Mouse (Mus musculus): ENCODE data around the gene Spaca4. TPM values are rescaled to one million over a fixed set of nuclear protein-coding genes. Genes with fewer than 3 reads are reported as not detected.

Spaca4 gene
- polyA plus RNA-seq, 1 experiment from 2014 or later = not detected

GRCm38 (mm10) chr7:45755703-45756102 is 30.1 kb upstream of the Spaca4 start:
- no peak for ATAC-seq (ENCODE audit: insufficient number of reproducible peaks, insufficient read depth, low FRiP score, low read depth)
- H3K4me2 ChIP-seq (replicated peaks; ENCODE audit: low read depth, low read length) = no peak overlapping the region
- H3K9me3 ChIP-seq (ENCODE audit: control insufficient read depth, low read depth, low read length) = no peaks in the 10 kb centered on the region
- no peak overlapping the region for H3K27ac ChIP-seq (ENCODE audit: low read length)
- no peaks in the 10 kb centered on the region for H3K36me3 ChIP-seq (ENCODE audit: control insufficient read depth, insufficient read depth, low read length)
- H3K27me3 ChIP-seq (ENCODE audit: control insufficient read depth, insufficient read depth, low read length) = no peaks in the 10 kb centered on the region; the same call in 1 of the 2 replicates
- H3K4me3 ChIP-seq (ENCODE audit: low read depth, low read length) = no peak overlapping the region
- H3K4me1 ChIP-seq (ENCODE audit: control insufficient read depth, insufficient read depth, low read length) = no peaks in the 10 kb centered on the region
- H3K9ac ChIP-seq (replicated peaks; ENCODE audit: low read depth, low read length) = no peak overlapping the region
- WGBS = 51% methylated on average over 6 of the region's 6 CpGs

- WGBS = 55% methylated on average over 9 of the region's 9 CpGs
- ATAC-seq (ENCODE audit: insufficient number of reproducible peaks, insufficient read depth, low FRiP score, low read depth) = no peak
- Histone ChIP-seq H3K36me3 (ENCODE audit: control insufficient read depth, insufficient read depth, low read length) (no peaks in the 10 kb centered on the region), H3K27me3 (ENCODE audit: control insufficient read depth, insufficient read depth, low read length) (no peaks in the 10 kb centered on the region), H3K4me3 (ENCODE audit: low read depth, low read length) (no peak overlapping the region), H3K9ac (replicated peaks; ENCODE audit: low read depth, low read length) (no peak overlapping the region), H3K4me1 (ENCODE audit: control insufficient read depth, insufficient read depth, low read length) (peaks cover 12% of the 10 kb centered on the region), H3K27ac (ENCODE audit: low read length) (no peak overlapping the region), H3K4me2 (replicated peaks; ENCODE audit: low read depth, low read length) (no peak overlapping the region), H3K9me3 (ENCODE audit: control insufficient read depth, low read depth, low read length) (no peaks in the 10 kb centered on the region)
These were observed 24.5 kb upstream of the Spaca4 start for GRCm38 (mm10) chr7:45750162-45750561.

GRCm38 (mm10) chr7:45749401-45749800 is 23.8 kb upstream of the Spaca4 start:
- Histone ChIP-seq H3K36me3 (ENCODE audit: control insufficient read depth, insufficient read depth, low read length) (no peaks in the 10 kb centered on the region), H3K9ac (replicated peaks; ENCODE audit: low read depth, low read length) (no peak overlapping the region), H3K27ac (ENCODE audit: low read length) (no peak overlapping the region), H3K4me1 (ENCODE audit: control insufficient read depth, insufficient read depth, low read length) (peaks cover 12% of the 10 kb centered on the region), H3K4me3 (ENCODE audit: low read depth, low read length) (no peak overlapping the region), H3K9me3 (ENCODE audit: control insufficient read depth, low read depth, low read length) (no peaks in the 10 kb centered on the region), H3K4me2 (replicated peaks; ENCODE audit: low read depth, low read length) (no peak overlapping the region), H3K27me3 (ENCODE audit: control insufficient read depth, insufficient read depth, low read length) (no peaks in the 10 kb centered on the region)
- WGBS = 38% methylated on average over 9 of the region's 10 CpGs
- ATAC-seq (ENCODE audit: insufficient number of reproducible peaks, insufficient read depth, low FRiP score, low read depth) = no peak

- ATAC-seq (ENCODE audit: insufficient number of reproducible peaks, insufficient read depth, low FRiP score, low read depth) = no peak
- H3K36me3 ChIP-seq (ENCODE audit: control insufficient read depth, insufficient read depth, low read length) = no peaks in the 10 kb centered on the region
- no peaks in the 10 kb centered on the region for H3K9me3 ChIP-seq (ENCODE audit: control insufficient read depth, low read depth, low read length)
- no peak overlapping the region for H3K4me2 ChIP-seq (replicated peaks; ENCODE audit: low read depth, low read length)
- no peak overlapping the region for H3K4me3 ChIP-seq (ENCODE audit: low read depth, low read length)
- no peaks in the 10 kb centered on the region for H3K27me3 ChIP-seq (ENCODE audit: control insufficient read depth, insufficient read depth, low read length)
- WGBS = 70% methylated on average over 7 of the region's 7 CpGs
- H3K9ac ChIP-seq (replicated peaks; ENCODE audit: low read depth, low read length) = no peak overlapping the region
- H3K4me1 ChIP-seq (ENCODE audit: control insufficient read depth, insufficient read depth, low read length) = peaks cover 12% of the 10 kb centered on the region
- H3K27ac ChIP-seq (ENCODE audit: low read length) = no peak overlapping the region
These were observed 22.5 kb upstream of the Spaca4 start for GRCm38 (mm10) chr7:45748110-45748509.

GRCm38 (mm10) chr7:45747450-45747849 is 21.8 kb upstream of the Spaca4 start:
- Histone ChIP-seq H3K9ac (replicated peaks; ENCODE audit: low read depth, low read length) (no peak overlapping the region), H3K27me3 (ENCODE audit: control insufficient read depth, insufficient read depth, low read length) (no peaks in the 10 kb centered on the region), H3K4me3 (ENCODE audit: low read depth, low read length) (no peak overlapping the region), H3K27ac (ENCODE audit: low read length) (no peak overlapping the region), H3K36me3 (ENCODE audit: control insufficient read depth, insufficient read depth, low read length) (no peaks in the 10 kb centered on the region), H3K4me2 (replicated peaks; ENCODE audit: low read depth, low read length) (no peak overlapping the region), H3K9me3 (ENCODE audit: control insufficient read depth, low read depth, low read length) (no peaks in the 10 kb centered on the region), H3K4me1 (ENCODE audit: control insufficient read depth, insufficient read depth, low read length) (peaks cover 12% of the 10 kb centered on the region)
- no peak for ATAC-seq (ENCODE audit: insufficient number of reproducible peaks, insufficient read depth, low FRiP score, low read depth)
- 79% methylated on average over 5 of the region's 5 CpGs for whole genome bisulfite sequencing

- no peaks in the 10 kb centered on the region for H3K36me3 ChIP-seq (ENCODE audit: control insufficient read depth, insufficient read depth, low read length)
- no peaks in the 10 kb centered on the region for H3K9me3 ChIP-seq (ENCODE audit: control insufficient read depth, low read depth, low read length)
- no peak overlapping the region for H3K9ac ChIP-seq (replicated peaks; ENCODE audit: low read depth, low read length)
- H3K4me3 ChIP-seq (ENCODE audit: low read depth, low read length) = no peak overlapping the region
- no peak for ATAC-seq (ENCODE audit: insufficient number of reproducible peaks, insufficient read depth, low FRiP score, low read depth)
- peaks cover 12% of the 10 kb centered on the region for H3K4me1 ChIP-seq (ENCODE audit: control insufficient read depth, insufficient read depth, low read length)
- WGBS = 66% methylated on average over 6 of the region's 6 CpGs
- no peak overlapping the region for H3K27ac ChIP-seq (ENCODE audit: low read length)
- H3K4me2 ChIP-seq (replicated peaks; ENCODE audit: low read depth, low read length) = no peak overlapping the region
- H3K27me3 ChIP-seq (ENCODE audit: control insufficient read depth, insufficient read depth, low read length) = no peaks in the 10 kb centered on the region
These were observed 20.9 kb upstream of the Spaca4 start for GRCm38 (mm10) chr7:45746518-45746917.

- WGBS = 38% methylated on average over 2 of the region's 2 CpGs
These were observed 18.8 kb upstream of the Spaca4 start for GRCm38 (mm10) chr7:45744387-45744786.

GRCm38 (mm10) chr7:45742338-45742737 is 16.7 kb upstream of the Spaca4 start:
- Histone ChIP-seq H3K27ac (ENCODE audit: low read length) (no peak overlapping the region), H3K4me2 (replicated peaks; ENCODE audit: low read depth, low read length) (peak overlapping the region; percentile 41), H3K27me3 (ENCODE audit: control insufficient read depth, insufficient read depth, low read length) (no peaks in the 10 kb centered on the region), H3K4me1 (ENCODE audit: control insufficient read depth, insufficient read depth, low read length) (no peaks in the 10 kb centered on the region), H3K4me3 (ENCODE audit: low read depth, low read length) (peak overlapping the region; percentile 14), H3K36me3 (ENCODE audit: control insufficient read depth, insufficient read depth, low read length) (no peaks in the 10 kb centered on the region), H3K9ac (replicated peaks; ENCODE audit: low read depth, low read length) (no peak overlapping the region), H3K9me3 (ENCODE audit: control insufficient read depth, low read depth, low read length) (no peaks in the 10 kb centered on the region)
- 43% methylated on average over 19 of the region's 19 CpGs for WGBS
- ATAC-seq (ENCODE audit: insufficient number of reproducible peaks, insufficient read depth, low FRiP score, low read depth) = no peak

More at GRCm38 (mm10) chr7:45744387-45744786, 18.8 kb upstream of the Spaca4 start:
- Histone ChIP-seq H3K9ac (replicated peaks; ENCODE audit: low read depth, low read length) (no peak overlapping the region), H3K9me3 (ENCODE audit: control insufficient read depth, low read depth, low read length) (no peaks in the 10 kb centered on the region), H3K27ac (ENCODE audit: low read length) (no peak overlapping the region), H3K36me3 (ENCODE audit: control insufficient read depth, insufficient read depth, low read length) (no peaks in the 10 kb centered on the region), H3K4me2 (replicated peaks; ENCODE audit: low read depth, low read length) (no peak overlapping the region), H3K4me1 (ENCODE audit: control insufficient read depth, insufficient read depth, low read length) (peaks cover 6% of the 10 kb centered on the region), H3K27me3 (ENCODE audit: control insufficient read depth, insufficient read depth, low read length) (no peaks in the 10 kb centered on the region), H3K4me3 (ENCODE audit: low read depth, low read length) (no peak overlapping the region)
- no peak for ATAC-seq (ENCODE audit: insufficient number of reproducible peaks, insufficient read depth, low FRiP score, low read depth)

GRCm38 (mm10) chr7:45741777-45742176 is 16.2 kb upstream of the Spaca4 start:
- Histone ChIP-seq H3K36me3 (ENCODE audit: control insufficient read depth, insufficient read depth, low read length) (no peaks in the 10 kb centered on the region), H3K4me1 (ENCODE audit: control insufficient read depth, insufficient read depth, low read length) (no peaks in the 10 kb centered on the region), H3K4me3 (ENCODE audit: low read depth, low read length) (peak overlapping the region; percentile 14), H3K9me3 (ENCODE audit: control insufficient read depth, low read depth, low read length) (no peaks in the 10 kb centered on the region), H3K9ac (replicated peaks; ENCODE audit: low read depth, low read length) (no peak overlapping the region), H3K4me2 (replicated peaks; ENCODE audit: low read depth, low read length) (peak overlapping the region; percentile 41), H3K27me3 (ENCODE audit: control insufficient read depth, insufficient read depth, low read length) (no peaks in the 10 kb centered on the region), H3K27ac (ENCODE audit: low read length) (no peak overlapping the region)
- WGBS = 32% methylated on average over 11 of the region's 11 CpGs
- ATAC-seq (ENCODE audit: insufficient number of reproducible peaks, insufficient read depth, low FRiP score, low read depth) = peak; percentile 62; the same call in 1 of the 2 replicates
